ENCODE assay signal across 8 mouse cellular contexts in genomic region chr15:77843046-77843445, GRCm38 (mm10). TPM values are rescaled to one million over a fixed set of nuclear protein-coding genes. Genes with fewer than 3 reads are reported as not detected.
A peak's percentile ranks its signal among the peaks of the same experiment; 100 is the strongest.
DNase-seq lines count a peak whose midpoint lies in the region; ATAC-seq and TF ChIP-seq lines count a peak whose summit lies in the region.

No protein-coding gene starts in this region.

- H3K36me3 ChIP-seq in forebrain, embryonic 14.5 days (ENCODE audit: control insufficient read depth, insufficient read depth, low read length): no peaks in the 10 kb centered on the region
- H3K36me3 ChIP-seq in liver, embryonic 13.5 days: no peaks in the 10 kb centered on the region

- intact Hi-C loops in gastrocnemius, adult 2 months (cut with DNase I): loop anchor here (5.0 kb wide), 2 partner anchors 46 to 69 kb away; no protein-coding TSS in a partner anchor

- 38% methylated on average over 2 of the region's 2 CpGs for WGBS in forebrain, embryonic 14.5 days
- WGBS in liver, embryonic 13.5 days (ENCODE audit: insufficient replicate concordance): 50% methylated on average over 2 of the region's 2 CpGs

- H3K27me3 ChIP-seq in forebrain, embryonic 14.5 days (replicated peaks; ENCODE audit: control insufficient read depth, insufficient read depth, low read length): no peaks in the 10 kb centered on the region
- no peaks in the 10 kb centered on the region for H3K27me3 ChIP-seq in liver, embryonic 13.5 days

- peak overlapping the region; percentile 85 for H3K4me3 ChIP-seq in gastrocnemius, adult 2 months
- peak overlapping the region; percentile 86; the same call in 1 of the 2 replicates for H3K4me3 ChIP-seq in forebrain, embryonic 14.5 days (ENCODE audit: low read depth, low read length)
- H3K4me3 ChIP-seq in liver, embryonic 13.5 days (replicated peaks): peak overlapping the region; percentile 96

- peaks cover 27% of the 10 kb centered on the region for H3K4me1 ChIP-seq in forebrain, embryonic 14.5 days (ENCODE audit: control insufficient read depth, insufficient read depth, low read length)
- H3K4me1 ChIP-seq in liver, embryonic 13.5 days (replicated peaks): peaks cover 50% of the 10 kb centered on the region

- no peaks in the 10 kb centered on the region for H3K9me3 ChIP-seq in forebrain, embryonic 14.5 days (replicated peaks; ENCODE audit: control insufficient read depth, low read length)
- no peaks in the 10 kb centered on the region for H3K9me3 ChIP-seq in liver, embryonic 13.5 days (replicated peaks)

- TF ChIP-seq CTCF in gastrocnemius, adult 2 months (IDR thresholded peaks at IDR 0.05): no peak

- H3K4me2 ChIP-seq in forebrain, embryonic 14.5 days (ENCODE audit: low read length): peak overlapping the region; percentile 58; the same call in 1 of the 2 replicates
- peak overlapping the region; percentile 99 for H3K4me2 ChIP-seq in liver, embryonic 13.5 days

- no peak overlapping the region for H3K9ac ChIP-seq in forebrain, embryonic 14.5 days (ENCODE audit: low read length)
- H3K9ac ChIP-seq in liver, embryonic 13.5 days: peak overlapping the region; percentile 72

- no peak for DNase-seq in gastrocnemius, adult 2 months
- no peak for DNase-seq in gastrocnemius, adult 8-10 months (ENCODE audit: low spot score in 2 of 2)
- peak; percentile 38 for DNase-seq in 416B (ENCODE audit: low read depth)
- DNase-seq in forebrain, embryonic 14.5 days (ENCODE audit: low spot score): no peak
- DNase-seq in liver, embryonic 13.5 days: no peak
- DNase-seq in spleen, postnatal 10 days (ENCODE audit: low spot score in 2 of 2): no peak
- DNase-seq in cerebellum, postnatal 14 days: no peak

- ATAC-seq in forebrain, embryonic 14.5 days: no peak
- ATAC-seq in liver, embryonic 13.5 days (ENCODE audit: low read depth): no peak
- no peak for ATAC-seq in megakaryocyte progenitor cell, adult 5-6 weeks (replicated peaks; ENCODE audit: poor library complexity)

- H3K27ac ChIP-seq in gastrocnemius, adult 2 months: peak overlapping the region; percentile 85
- H3K27ac ChIP-seq in forebrain, embryonic 14.5 days (ENCODE audit: low read depth, low read length): no peak overlapping the region
- H3K27ac ChIP-seq in liver, embryonic 13.5 days: peak overlapping the region; percentile 17

RNA-seq across cellular contexts. Expression of gene Myh9, which starts 1.1 kb away (rescaled TPM):
- 10 to 100 TPM; 37.4 to 57.4 TPM for total RNA-seq in gastrocnemius, adult 2 months (2021)
- 10 to 100 TPM; 33.4 to 51.3 (median 39.4) TPM for total RNA-seq in gastrocnemius, adult 8-10 months (2022)
- 10.8 and 14.6 TPM in 2 replicates for polyA plus RNA-seq in forebrain, embryonic 14.5 days (2014; fragmentation: Nextera tagmentation; extraction: Ambion mirVana)
- 18.3 and 22.2 TPM in 2 replicates for polyA plus RNA-seq in liver, embryonic 13.5 days (2015; fragmentation: Nextera tagmentation; extraction: Ambion mirVana)
- total RNA-seq in megakaryocyte progenitor cell, adult 5-6 weeks (2015): 167 and 191 TPM in 2 replicates
- total RNA-seq in megakaryocyte progenitor cell, adult 5-6 weeks (2017): 238 and 338 TPM in 2 replicates
